Mouse (Mus musculus): ENCODE data around the gene Sufu.

- TF ChIP-seq CTCF (IDR thresholded peaks at IDR 0.05; ENCODE audit: extremely low read depth, insufficient read depth, insufficient read length, insufficient replicate concordance) (no peak), POLR2A (IDR thresholded peaks at IDR 0.05; ENCODE audit: low read depth, low read length) (no peak)
Measured at GRCm38 (mm10) chr19:46499539-46499835, 102.8 kb downstream of the Sufu start.
